Mouse (Mus musculus) heart, embryonic 13.5 days (tissue): ENCODE data around the gene Leo1. TPM values are rescaled to one million over a fixed set of nuclear protein-coding genes. Genes with fewer than 3 reads are reported as not detected.

ENCODE experiments used
- ATAC-seq: fragments of 200-750 bp; cut with Nextera tagmentation; 2 replicates; pipeline ENCODE4 v1.8.0; 2017; ENCODE audit warnings: moderate TSS enrichment; ENCODE audit not compliant: insufficient number of reproducible peaks, low FRiP score, low TSS enrichment; ENCODE audit errors: extremely low read depth
- H3K27ac ChIP-seq: fragments of 300-500 bp; sonication (generic); replicated peaks from 2 replicates; pipeline ENCODE4 v1.5.1; 2015; ENCODE audit warnings: moderate library complexity, mild to moderate bottlenecking, inconsistent platforms
- H3K27me3 ChIP-seq: fragments of 300-500 bp; sonication (generic); replicated peaks from 2 replicates; pipeline ENCODE4 v1.6.1; 2015; ENCODE audit warnings: mild to moderate bottlenecking, inconsistent platforms
- H3K36me3 ChIP-seq: fragments of 300-500 bp; sonication (generic); 2 replicates; pipeline ENCODE4 v1.6.1; 2015; ENCODE audit warnings: mild to moderate bottlenecking, inconsistent platforms
- H3K4me1 ChIP-seq: fragments of 300-500 bp; sonication (generic); 2 replicates; pipeline ENCODE4 v1.6.1; 2015; ENCODE audit warnings: inconsistent platforms
- H3K4me2 ChIP-seq: fragments of 300-500 bp; sonication (generic); 2 replicates; pipeline ENCODE4 v1.6.1; 2015; ENCODE audit warnings: inconsistent platforms, mild to moderate bottlenecking, moderate library complexity
- H3K4me3 ChIP-seq: fragments of 300-500 bp; sonication (generic); 2 replicates; pipeline ENCODE4 v1.5.1; 2015; ENCODE audit warnings: moderate library complexity, mild to moderate bottlenecking, inconsistent platforms
- H3K9ac ChIP-seq: fragments of 300-500 bp; sonication (generic); 2 replicates; pipeline ENCODE4 v1.6.1; 2015; ENCODE audit warnings: inconsistent platforms, mild to moderate bottlenecking, moderate library complexity
- H3K9me3 ChIP-seq: fragments of 300-500 bp; sonication (generic); 2 replicates; pipeline ENCODE4 v1.6.1; 2016; ENCODE audit warnings: inconsistent platforms
- WGBS: fragments of 180-500 bp; shearing (Covaris S2); methylation state at CpG from one replicate; pipeline ENCODE4 v1.1.7; 2015; ENCODE audit warnings: mixed read lengths; 5-methylcytosine and 5-hydroxymethylcytosine counted together
- polyA plus RNA-seq: library from polyadenylated mRNA; unstranded; fragments of >200 nt; fragmentation: Nextera tagmentation; extraction: Ambion mirVana; gene quantifications from 2 replicates; pipeline ENCODE4 v1.2.1, GENCODE M21; 2015

The Leo1 gene
- 27.9 and 30.0 TPM in 2 replicates for polyA plus RNA-seq

- Histone ChIP-seq H3K36me3 (peaks cover 13% of the 10 kb centered on the region), H3K4me2 (peak within 1 kb of the TSS; percentile 95), H3K4me1 (peaks cover 16% of the 10 kb centered on the region), H3K27me3 (no peaks in the 10 kb centered on the region), H3K27ac (peak within 1 kb of the TSS; percentile 86), H3K4me3 (peak within 1 kb of the TSS; percentile 67), H3K9me3 (no peaks in the 10 kb centered on the region), H3K9ac (peak within 1 kb of the TSS; percentile 93)
- ATAC-seq = peak; percentile 86
- under 1% methylated on average over 45 of the region's 45 CpGs for WGBS
These were observed at the start of gene Leo1 for GRCm38 (mm10) chr9:75440796-75441666. Gene Leo1, plus strand, starts transcription at chr9:75441524.

- Histone ChIP-seq H3K4me1 (no peaks in the 10 kb centered on the region), H3K36me3 (peaks cover 100% of the 10 kb centered on the region), H3K4me2 (no peak overlapping the region), H3K4me3 (no peak overlapping the region), H3K27me3 (no peaks in the 10 kb centered on the region), H3K9ac (no peak overlapping the region), H3K9me3 (no peaks in the 10 kb centered on the region), H3K27ac (no peak overlapping the region)
- 81% methylated on average over 12 of the region's 12 CpGs for WGBS
- no peak for ATAC-seq
These were observed 48.1 kb upstream of the Leo1 start for GRCm38 (mm10) chr9:75393251-75393650.

- Histone ChIP-seq H3K27me3 (no peaks in the 10 kb centered on the region), H3K4me2 (no peak overlapping the region), H3K9ac (no peak overlapping the region), H3K36me3 (peaks cover 75% of the 10 kb centered on the region), H3K4me1 (peaks cover 7% of the 10 kb centered on the region), H3K27ac (no peak overlapping the region), H3K4me3 (no peak overlapping the region), H3K9me3 (no peaks in the 10 kb centered on the region)
- ATAC-seq = no peak
- WGBS = 74% methylated on average over 6 of the region's 6 CpGs
These were observed 45.4 kb upstream of the Leo1 start for GRCm38 (mm10) chr9:75395971-75396370.

DNA sequence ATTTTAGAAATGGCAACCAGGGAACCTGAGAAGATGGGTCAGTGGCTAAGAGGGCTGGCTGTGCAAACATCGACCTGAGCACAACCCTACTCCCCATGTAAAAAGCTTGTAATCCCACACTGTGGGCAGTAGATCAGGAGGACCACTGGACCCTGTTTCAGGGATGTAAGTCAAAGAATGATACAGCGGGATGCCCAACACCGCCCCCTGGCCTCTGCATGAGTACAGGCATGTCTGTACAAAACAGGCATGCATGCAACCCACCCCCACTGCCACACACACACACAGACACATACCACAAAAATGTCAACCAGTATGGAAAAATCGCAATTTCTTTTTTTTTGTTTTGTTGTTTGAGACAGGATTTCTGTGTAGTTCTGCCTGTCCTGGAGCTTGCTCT lies 42.3 kb upstream of the Leo1 start:
- Histone ChIP-seq H3K27me3 (no peaks in the 10 kb centered on the region), H3K4me1 (peaks cover 38% of the 10 kb centered on the region), H3K4me2 (no peak overlapping the region), H3K36me3 (peaks cover 44% of the 10 kb centered on the region), H3K27ac (no peak overlapping the region), H3K4me3 (no peak overlapping the region), H3K9me3 (no peaks in the 10 kb centered on the region), H3K9ac (no peak overlapping the region)
- ATAC-seq = no peak
- WGBS = 86% methylated on average over 4 of the region's 4 CpGs

GRCm38 (mm10) chr9:75400639-75401038 lies 40.7 kb upstream of the Leo1 start:
- H3K27ac ChIP-seq = peak overlapping the region; percentile 37
- no peak for ATAC-seq
- H3K9ac ChIP-seq = no peak overlapping the region
- 26% methylated on average over 5 of the region's 5 CpGs for WGBS
- H3K36me3 ChIP-seq = peaks cover 29% of the 10 kb centered on the region
- peaks cover 52% of the 10 kb centered on the region for H3K4me1 ChIP-seq
- H3K9me3 ChIP-seq = no peaks in the 10 kb centered on the region
- H3K4me2 ChIP-seq = no peak overlapping the region
- no peaks in the 10 kb centered on the region for H3K27me3 ChIP-seq
- no peak overlapping the region for H3K4me3 ChIP-seq

DNA sequence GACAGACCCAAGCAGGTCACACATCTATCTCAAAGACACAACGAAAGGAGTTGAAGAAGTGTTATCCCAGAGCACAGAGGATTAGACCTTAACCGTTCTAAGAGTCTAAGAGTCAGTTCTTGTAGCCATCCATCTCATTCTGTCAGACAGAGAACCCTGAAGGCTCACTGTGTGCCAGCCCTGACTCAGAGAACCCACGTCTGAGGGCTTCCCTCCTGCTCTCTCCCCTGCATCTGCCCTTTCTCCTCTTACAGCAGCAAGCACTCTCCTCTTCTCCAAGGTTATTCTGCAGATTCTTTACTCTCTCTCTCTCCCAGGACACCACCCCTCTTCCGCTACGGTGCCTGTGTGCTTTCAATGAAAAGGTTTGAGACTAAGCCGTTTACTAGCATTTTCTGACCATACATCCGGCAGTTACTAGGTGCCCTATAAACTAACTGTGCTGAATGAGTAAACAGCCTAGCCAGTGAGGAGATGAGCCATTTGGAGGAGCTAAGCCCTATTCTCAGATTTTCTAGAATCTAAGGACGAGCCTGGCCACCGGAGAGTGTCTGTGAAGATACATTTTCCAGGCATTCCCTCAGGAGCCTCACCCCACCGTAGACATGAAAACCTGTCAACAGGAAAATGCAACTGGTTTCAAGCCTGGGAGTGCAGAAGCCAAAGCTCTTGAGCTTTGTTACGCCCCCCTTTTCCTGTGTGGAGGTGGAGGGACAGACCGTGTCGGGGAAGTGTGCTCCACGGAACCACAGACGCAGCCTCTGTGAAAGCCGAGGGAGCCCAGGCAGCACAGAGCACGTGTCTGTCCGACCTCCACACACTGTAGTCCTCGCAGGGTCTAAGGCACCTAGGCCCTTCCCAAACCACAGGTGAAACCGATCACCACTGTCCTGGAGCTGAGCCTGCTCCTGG lies 39.5 kb upstream of the Leo1 start:
- no peak; the same call in 1 of the 2 replicates for ATAC-seq
- no peaks in the 10 kb centered on the region for H3K9me3 ChIP-seq
- no peak overlapping the region; the same call in 1 of the 2 replicates for H3K4me3 ChIP-seq
- peaks cover 17% of the 10 kb centered on the region for H3K36me3 ChIP-seq
- H3K9ac ChIP-seq = peak overlapping the region; percentile 41
- peaks cover 64% of the 10 kb centered on the region for H3K4me1 ChIP-seq
- H3K27me3 ChIP-seq = no peaks in the 10 kb centered on the region
- H3K4me2 ChIP-seq = peak overlapping the region; percentile 48
- H3K27ac ChIP-seq = peak overlapping the region; percentile 36
- WGBS = 35% methylated on average over 20 of the region's 20 CpGs

GRCm38 (mm10) chr9:75403520-75403919 lies 37.8 kb upstream of the Leo1 start:
- ATAC-seq = no peak
- WGBS = 58% methylated on average over 3 of the region's 3 CpGs
- Histone ChIP-seq H3K27ac (0 out of 2 replicates have a peak overlapping the region, but pooled peaks have one; percentile 22), H3K9me3 (no peaks in the 10 kb centered on the region), H3K4me2 (no peak overlapping the region), H3K9ac (no peak overlapping the region), H3K27me3 (no peaks in the 10 kb centered on the region), H3K4me1 (peaks cover 78% of the 10 kb centered on the region), H3K36me3 (no peaks in the 10 kb centered on the region), H3K4me3 (no peak overlapping the region)

DNA sequence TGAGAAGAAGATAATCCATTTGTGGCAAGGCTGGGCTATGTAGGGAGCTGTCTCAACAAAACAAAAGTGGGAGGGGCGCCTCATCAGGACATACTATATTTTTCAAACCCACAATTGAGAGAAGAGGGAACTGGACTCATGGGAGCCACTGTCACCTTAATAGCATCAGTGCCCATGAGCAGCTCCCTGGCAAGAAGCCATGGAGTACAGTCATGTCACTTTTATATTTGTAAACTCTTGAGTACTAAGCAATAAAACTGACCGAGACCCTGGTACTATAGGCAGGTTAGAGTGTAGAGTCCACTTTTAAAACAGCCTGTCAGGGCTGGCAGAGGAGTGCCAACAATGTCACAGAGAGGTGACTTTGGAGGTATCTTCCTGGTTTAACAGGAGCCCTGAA lies 35.2 kb upstream of the Leo1 start:
- H3K27ac ChIP-seq = 0 out of 2 replicates have a peak overlapping the region, but pooled peaks have one; percentile 6
- ATAC-seq = no peak
- H3K4me2 ChIP-seq = no peak overlapping the region
- H3K4me1 ChIP-seq = peaks cover 79% of the 10 kb centered on the region
- WGBS = 75% methylated on average over 2 of the region's 2 CpGs
- no peaks in the 10 kb centered on the region for H3K27me3 ChIP-seq
- H3K4me3 ChIP-seq = no peak overlapping the region
- H3K9me3 ChIP-seq = no peaks in the 10 kb centered on the region
- H3K9ac ChIP-seq = peak overlapping the region; percentile 12; the same call in 1 of the 2 replicates
- H3K36me3 ChIP-seq = no peaks in the 10 kb centered on the region

DNA sequence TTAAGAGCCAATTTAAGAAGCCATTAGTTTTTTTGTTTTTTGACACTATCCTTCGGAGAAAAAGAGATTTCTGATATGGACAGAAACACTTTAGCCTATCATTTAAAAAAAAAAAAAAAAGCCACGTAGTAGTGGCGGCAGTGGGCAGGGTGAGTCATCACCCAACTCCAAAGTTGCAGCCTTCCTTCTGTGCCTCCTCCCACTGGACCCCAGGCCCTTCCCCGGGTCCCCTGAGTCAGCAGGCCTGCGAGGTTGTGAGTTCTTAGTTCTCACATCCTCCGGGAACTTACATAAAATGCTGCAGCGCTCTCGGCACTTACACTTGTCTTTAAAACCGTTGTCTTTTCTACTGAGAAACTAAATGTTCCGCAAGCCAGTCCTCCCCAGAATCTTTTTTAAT lies 33.5 kb upstream of the Leo1 start:
- no peaks in the 10 kb centered on the region for H3K9me3 ChIP-seq
- peaks cover 69% of the 10 kb centered on the region for H3K4me1 ChIP-seq
- no peak for ATAC-seq
- peak overlapping the region; percentile 71; the same call in 1 of the 2 replicates for H3K27ac ChIP-seq
- WGBS = 9% methylated on average over 10 of the region's 10 CpGs
- H3K4me3 ChIP-seq = peak overlapping the region; percentile 92
- no peaks in the 10 kb centered on the region for H3K27me3 ChIP-seq
- no peaks in the 10 kb centered on the region for H3K36me3 ChIP-seq
- peak overlapping the region; percentile 93 for H3K9ac ChIP-seq
- H3K4me2 ChIP-seq = peak overlapping the region; percentile 71

DNA sequence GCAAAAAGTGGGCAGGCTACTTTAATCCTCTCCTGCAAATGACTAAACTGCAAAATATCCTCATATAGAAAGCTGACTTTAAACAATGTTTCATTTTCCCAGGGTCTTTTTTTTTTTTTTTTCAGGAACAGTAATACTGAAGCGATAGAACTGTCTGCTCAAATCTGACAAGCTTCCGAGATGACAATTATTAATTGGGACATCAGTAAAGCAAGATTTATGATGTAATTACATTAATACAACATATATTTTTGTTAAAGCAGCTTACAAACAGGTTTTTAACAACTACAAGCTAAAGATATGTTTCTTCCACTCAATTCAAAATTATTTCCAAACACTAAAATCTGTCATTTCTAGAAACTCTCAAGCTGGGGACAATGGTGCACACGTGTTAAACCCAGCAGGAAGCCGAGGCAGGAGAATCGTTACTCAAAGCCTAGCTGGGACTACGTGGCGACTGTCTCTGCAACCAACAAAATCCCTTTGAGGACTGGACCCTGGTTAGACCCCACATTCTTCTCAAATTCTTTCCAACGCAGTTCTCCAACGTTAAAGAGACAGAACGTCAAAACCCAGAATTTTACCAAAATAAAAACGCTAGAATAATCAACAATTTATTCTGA lies 33.0 kb upstream of the Leo1 start:
- Histone ChIP-seq H3K4me2 (peak overlapping the region; percentile 71), H3K4me1 (peaks cover 69% of the 10 kb centered on the region), H3K4me3 (peak overlapping the region; percentile 92), H3K27ac (peak overlapping the region; percentile 99), H3K9ac (peak overlapping the region; percentile 93), H3K36me3 (no peaks in the 10 kb centered on the region), H3K9me3 (no peaks in the 10 kb centered on the region), H3K27me3 (no peaks in the 10 kb centered on the region)
- WGBS = 6% methylated on average over 11 of the region's 11 CpGs
- ATAC-seq = no peak
